Mouse (Mus musculus) limb, embryonic 15.5 days (tissue): ENCODE measurements around the gene Ctnnbl1. TPM values are rescaled to one million over a fixed set of nuclear protein-coding genes. Genes with fewer than 3 reads are reported as not detected.
A peak's percentile ranks its signal among the peaks of the same experiment; 100 is the strongest.

Experiments used
- ATAC-seq: fragments of 200-750 bp; cut with Nextera tagmentation; 2 replicates; pipeline ENCODE4 v1.8.0; 2017; ENCODE audit warnings: low read depth, moderate TSS enrichment; ENCODE audit not compliant: insufficient number of reproducible peaks, low FRiP score, low TSS enrichment
- H3K27ac ChIP-seq: fragments of 300-500 bp; sonication (generic); 2 replicates; pipeline ENCODE4 v1.5.1; 2015; ENCODE audit warnings: moderate library complexity, mild to moderate bottlenecking, inconsistent platforms
- H3K27me3 ChIP-seq: fragments of 300-500 bp; sonication (generic); 2 replicates; pipeline ENCODE4 v1.6.1; 2015; ENCODE audit warnings: inconsistent platforms
- H3K36me3 ChIP-seq: fragments of 300-500 bp; sonication (generic); 2 replicates; pipeline ENCODE4 v1.6.1; 2015; ENCODE audit warnings: inconsistent platforms
- H3K4me1 ChIP-seq: fragments of 300-500 bp; sonication (generic); 2 replicates; pipeline ENCODE4 v1.6.1; 2015; ENCODE audit warnings: inconsistent platforms
- H3K4me2 ChIP-seq: fragments of 300-500 bp; sonication (generic); 2 replicates; pipeline ENCODE4 v1.6.1; 2015; ENCODE audit warnings: mild to moderate bottlenecking, inconsistent platforms
- H3K4me3 ChIP-seq: fragments of 300-500 bp; sonication (generic); 2 replicates; pipeline ENCODE4 v1.5.1; 2015; ENCODE audit warnings: mild to moderate bottlenecking, inconsistent platforms
- H3K9ac ChIP-seq: fragments of 300-500 bp; sonication (generic); 2 replicates; pipeline ENCODE4 v1.6.1; 2015; ENCODE audit warnings: inconsistent platforms
- H3K9me3 ChIP-seq: fragments of 300-500 bp; sonication (generic); 2 replicates; pipeline ENCODE4 v1.6.1; 2016; ENCODE audit warnings: inconsistent platforms
- WGBS: fragments of 180-500 bp; shearing (Covaris S2); methylation state at CpG from one replicate; pipeline ENCODE4 v1.1.7; 2015; 5-methylcytosine and 5-hydroxymethylcytosine counted together
- polyA plus RNA-seq: library from polyadenylated mRNA; unstranded; fragments of >200 nt; fragmentation: Nextera tagmentation; extraction: Ambion mirVana; gene quantifications from 2 replicates; pipeline ENCODE4 v1.2.1, GENCODE M21; 2015

The Ctnnbl1 gene
- polyA plus RNA-seq, 1 experiment from 2014 or later = 51.0 TPM

GRCm38 (mm10) chr2:157932655-157933054 is 195.5 kb downstream of the Ctnnbl1 start:
- 71% methylated on average over 4 of the region's 4 CpGs for WGBS
- no peaks in the 10 kb centered on the region for H3K9me3 ChIP-seq
- no peak overlapping the region for H3K4me3 ChIP-seq
- no peaks in the 10 kb centered on the region for H3K36me3 ChIP-seq
- no peak for ATAC-seq
- H3K4me1 ChIP-seq = 0 out of 2 replicates have a peak, but pooled peaks cover 2% of the 10 kb centered on the region
- H3K4me2 ChIP-seq = no peak overlapping the region
- H3K27me3 ChIP-seq = peaks cover 2% of the 10 kb centered on the region; the same call in 1 of the 2 replicates
- H3K9ac ChIP-seq = no peak overlapping the region
- H3K27ac ChIP-seq = no peak overlapping the region

GRCm38 (mm10) chr2:157935444-157936171 is 198.4 kb downstream of the Ctnnbl1 start:
- ATAC-seq = no peak
- WGBS = 66% methylated on average over 11 of the region's 11 CpGs
- no peaks in the 10 kb centered on the region for H3K9me3 ChIP-seq
- H3K4me2 ChIP-seq = no peak overlapping the region
- no peaks in the 10 kb centered on the region for H3K36me3 ChIP-seq
- no peak overlapping the region for H3K9ac ChIP-seq
- H3K4me1 ChIP-seq = peaks cover 2% of the 10 kb centered on the region
- no peak overlapping the region for H3K27ac ChIP-seq
- H3K27me3 ChIP-seq = peaks cover 21% of the 10 kb centered on the region
- H3K4me3 ChIP-seq = no peak overlapping the region

- Histone ChIP-seq H3K9ac (no peak overlapping the region), H3K9me3 (no peaks in the 10 kb centered on the region), H3K27me3 (peaks cover 31% of the 10 kb centered on the region), H3K36me3 (no peaks in the 10 kb centered on the region), H3K27ac (no peak overlapping the region), H3K4me1 (peaks cover 13% of the 10 kb centered on the region), H3K4me2 (no peak overlapping the region), H3K4me3 (no peak overlapping the region)
- WGBS = 79% methylated on average over 4 of the region's 4 CpGs
- no peak for ATAC-seq
These were observed 199.5 kb downstream of the Ctnnbl1 start for GRCm38 (mm10) chr2:157936676-157937075.

GRCm38 (mm10) chr2:157940586-157941185 is 203.5 kb downstream of the Ctnnbl1 start:
- 4% methylated on average over 18 of the region's 18 CpGs for WGBS
- Histone ChIP-seq H3K27ac (no peak overlapping the region), H3K36me3 (no peaks in the 10 kb centered on the region), H3K4me3 (no peak overlapping the region; the same call in 1 of the 2 replicates), H3K4me2 (0 out of 2 replicates have a peak overlapping the region, but pooled peaks have one; percentile 2), H3K4me1 (peaks cover 29% of the 10 kb centered on the region), H3K27me3 (peaks cover 36% of the 10 kb centered on the region), H3K9me3 (no peaks in the 10 kb centered on the region), H3K9ac (no peak overlapping the region)
- ATAC-seq = no peak

Other genes starting within 250 kb of the Ctnnbl1 start
- 233 and 285 TPM in 2 replicates for gene Nnat, start 177.3 kb upstream of the Ctnnbl1 start, polyA plus RNA-seq
- gene Blcap, start 166.1 kb upstream of the Ctnnbl1 start, polyA plus RNA-seq = 54.3 and 54.5 TPM in 2 replicates
- gene Vstm2l, start 177.3 kb downstream of the Ctnnbl1 start, polyA plus RNA-seq = 0.10 TPM in 1 of 2 replicates, not detected in the other